Mouse (Mus musculus) neural tube, embryonic 15.5 days (tissue): Measurements from ENCODE around the gene Trim59. TPM values are rescaled to one million over a fixed set of nuclear protein-coding genes. Genes with fewer than 3 reads are reported as not detected.
"Not testable (repeated sequence)": the region's sequence is repeated elsewhere in the genome, so short reads cannot be mapped to it uniquely, and the experiment has no call there.

Experiments used
- ATAC-seq: fragments of 200-750 bp; cut with Nextera tagmentation; 2 replicates; pipeline ENCODE4 v1.8.0; 2017; ENCODE audit warnings: mild to moderate bottlenecking, moderate TSS enrichment, moderate library complexity; ENCODE audit not compliant: low FRiP score
- H3K27ac ChIP-seq: fragments of 300-500 bp; sonication (generic); replicated peaks from 2 replicates; pipeline ENCODE4 v1.5.1; 2015; ENCODE audit warnings: mild to moderate bottlenecking, inconsistent platforms
- H3K27me3 ChIP-seq: fragments of 300-500 bp; sonication (generic); replicated peaks from 2 replicates; pipeline ENCODE4 v1.6.1; 2015; ENCODE audit warnings: inconsistent platforms
- H3K36me3 ChIP-seq: fragments of 300-500 bp; sonication (generic); 2 replicates; pipeline ENCODE4 v1.6.1; 2015; ENCODE audit warnings: inconsistent platforms
- H3K4me1 ChIP-seq: fragments of 300-500 bp; sonication (generic); 2 replicates; pipeline ENCODE4 v1.6.1; 2015; ENCODE audit warnings: inconsistent platforms
- H3K4me2 ChIP-seq: fragments of 300-500 bp; sonication (generic); 2 replicates; pipeline ENCODE4 v1.6.1; 2015; ENCODE audit warnings: inconsistent platforms, mild to moderate bottlenecking, moderate library complexity
- H3K4me3 ChIP-seq: fragments of 300-500 bp; sonication (generic); replicated peaks from 2 replicates; pipeline ENCODE4 v1.5.1; 2015; ENCODE audit warnings: mild to moderate bottlenecking, inconsistent platforms
- H3K9ac ChIP-seq: fragments of 300-500 bp; sonication (generic); replicated peaks from 2 replicates; pipeline ENCODE4 v1.6.1; 2015; ENCODE audit warnings: mild to moderate bottlenecking, inconsistent platforms
- H3K9me3 ChIP-seq: fragments of 300-500 bp; sonication (generic); replicated peaks from 2 replicates; pipeline ENCODE4 v1.6.1; 2016; ENCODE audit warnings: inconsistent platforms
- WGBS: fragments of 180-500 bp; shearing (Covaris S2); methylation state at CpG from one replicate; pipeline ENCODE4 v1.1.7; 2015; ENCODE audit warnings: mixed read lengths; 5-methylcytosine and 5-hydroxymethylcytosine counted together
- polyA plus RNA-seq: library from polyadenylated mRNA; unstranded; fragments of >200 nt; fragmentation: Nextera tagmentation; extraction: Ambion mirVana; gene quantifications from 2 replicates; pipeline ENCODE4 v1.2.1, GENCODE M21; 2015

Trim59 gene
- polyA plus RNA-seq, 1 experiment from 2014 or later, result 25.3 TPM

GRCm38 (mm10) chr3:69044167-69044591 lies 376 bp downstream of the Trim59 start:
- Histone ChIP-seq H3K27me3 (no peaks in the 10 kb centered on the region), H3K4me3 (peak overlapping the region; percentile 81), H3K4me2 (peak overlapping the region; percentile 94), H3K4me1 (peaks cover 21% of the 10 kb centered on the region), H3K36me3 (no peaks in the 10 kb centered on the region), H3K9me3 (no peaks in the 10 kb centered on the region), H3K9ac (peak overlapping the region; percentile 84), H3K27ac (peak overlapping the region; percentile 93)
- ATAC-seq, result peak; percentile 75
- WGBS, result under 1% methylated on average over 40 of the region's 42 CpGs

DNA sequence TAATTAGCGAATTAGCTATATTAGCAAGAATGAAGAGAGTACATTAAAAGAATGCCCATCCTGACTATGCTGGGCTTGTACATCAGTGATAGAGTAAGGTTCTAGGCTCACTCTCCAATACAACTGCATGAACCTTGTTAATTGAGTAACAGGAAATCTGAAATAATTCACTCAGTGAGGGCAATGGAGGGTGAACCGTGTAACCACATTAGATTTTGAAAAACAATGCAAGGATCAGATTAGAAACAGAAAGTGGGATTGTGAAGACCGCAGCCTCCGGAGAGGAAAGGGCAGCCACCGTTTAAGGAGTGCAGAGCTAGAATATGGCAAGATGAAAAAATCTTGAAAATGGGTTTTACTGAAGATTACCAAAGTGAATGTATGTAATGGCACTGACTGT lies 3.3 kb downstream of the Trim59 start:
- Histone ChIP-seq H3K4me3 (no peak overlapping the region), H3K27ac (no peak overlapping the region), H3K4me2 (no peak overlapping the region), H3K36me3 (no peaks in the 10 kb centered on the region; the same call in 1 of the 2 replicates), H3K9me3 (no peaks in the 10 kb centered on the region), H3K9ac (no peak overlapping the region), H3K4me1 (peaks cover 21% of the 10 kb centered on the region), H3K27me3 (no peaks in the 10 kb centered on the region)
- 73% methylated on average over 5 of the region's 5 CpGs for WGBS
- no peak for ATAC-seq

GRCm38 (mm10) chr3:69040105-69040504 lies 4.5 kb downstream of the Trim59 start:
- no peaks in the 10 kb centered on the region for H3K9me3 ChIP-seq
- no peak overlapping the region for H3K27ac ChIP-seq
- peaks cover 4% of the 10 kb centered on the region for H3K36me3 ChIP-seq
- no peak overlapping the region for H3K4me3 ChIP-seq
- ATAC-seq, result no peak
- no peak overlapping the region for H3K9ac ChIP-seq
- H3K4me1 ChIP-seq, result peaks cover 11% of the 10 kb centered on the region
- H3K4me2 ChIP-seq, result no peak overlapping the region
- H3K27me3 ChIP-seq, result no peaks in the 10 kb centered on the region
- WGBS, result 88% methylated on average over 2 of the region's 2 CpGs

DNA sequence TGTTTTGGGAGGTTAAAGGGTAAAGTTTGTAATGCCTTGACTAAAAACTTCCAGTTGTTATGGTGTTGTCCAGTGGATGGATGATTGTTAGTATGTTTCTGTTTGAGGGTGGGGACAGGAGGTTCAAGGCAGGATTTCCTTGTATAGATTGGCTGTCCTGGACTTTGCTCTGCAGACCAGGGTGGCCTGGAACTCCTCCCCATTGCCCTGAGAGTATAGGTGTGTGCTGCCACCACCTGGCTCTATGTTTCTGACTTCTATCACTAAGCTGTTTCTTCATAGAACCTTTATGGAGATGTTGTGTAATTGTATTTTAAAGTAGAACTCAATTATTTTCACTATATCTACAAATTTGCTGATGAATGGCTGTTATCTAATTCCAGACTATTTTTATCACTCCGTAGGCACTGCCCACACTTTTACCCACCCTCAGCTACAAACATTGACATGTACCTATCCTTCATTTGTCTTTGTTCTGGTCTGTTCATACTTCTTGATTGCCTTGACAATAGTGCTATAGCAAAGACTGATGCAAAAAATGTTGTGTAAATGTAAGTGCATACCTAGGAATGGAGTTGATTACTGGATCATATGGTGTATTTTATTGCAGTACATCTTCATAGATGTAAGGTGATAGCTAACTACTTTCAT lies 18.3 kb downstream of the Trim59 start:
- no peak for ATAC-seq
- no peak overlapping the region for H3K4me3 ChIP-seq
- H3K9ac ChIP-seq, result no peak overlapping the region
- no peaks in the 10 kb centered on the region for H3K27me3 ChIP-seq
- 96% methylated on average over 1 of the region's 1 CpGs for WGBS
- no peak overlapping the region for H3K4me2 ChIP-seq
- no peaks in the 10 kb centered on the region for H3K9me3 ChIP-seq
- H3K27ac ChIP-seq, result no peak overlapping the region
- 0 out of 2 replicates have a peak, but pooled peaks cover 7% of the 10 kb centered on the region for H3K36me3 ChIP-seq
- no peaks in the 10 kb centered on the region for H3K4me1 ChIP-seq

GRCm38 (mm10) chr3:69020764-69021163 lies 23.8 kb downstream of the Trim59 start:
- Histone ChIP-seq H3K27ac (no peak overlapping the region), H3K9ac (no peak overlapping the region), H3K36me3 (peaks cover 3% of the 10 kb centered on the region; the same call in 1 of the 2 replicates), H3K4me3 (no peak overlapping the region), H3K4me1 (no peaks in the 10 kb centered on the region), H3K4me2 (no peak overlapping the region), H3K27me3 (no peaks in the 10 kb centered on the region), H3K9me3 (no peaks in the 10 kb centered on the region)
- ATAC-seq, result no peak

DNA sequence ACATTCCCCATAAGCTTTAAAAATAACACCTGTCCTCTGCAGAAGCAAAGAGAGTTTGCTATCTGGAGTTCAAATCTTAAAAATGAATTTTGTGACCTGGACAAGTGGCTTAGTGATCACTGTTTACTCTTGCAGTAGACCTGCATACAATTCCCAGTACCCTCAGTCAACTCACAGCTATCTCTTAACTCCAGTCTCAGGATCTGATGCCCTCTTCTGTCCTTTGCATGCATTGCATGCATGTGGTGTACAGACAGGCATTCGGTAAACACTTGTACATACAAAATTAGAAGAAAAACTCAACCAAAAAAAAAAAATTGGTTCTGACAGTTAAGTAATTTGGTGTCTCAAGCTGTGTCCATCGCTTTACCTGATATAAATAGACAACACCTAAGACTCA lies 24.3 kb downstream of the Trim59 start:
- Histone ChIP-seq H3K4me3 (no peak overlapping the region), H3K27me3 (no peaks in the 10 kb centered on the region), H3K36me3 (peaks cover 3% of the 10 kb centered on the region; the same call in 1 of the 2 replicates), H3K4me1 (no peaks in the 10 kb centered on the region), H3K9me3 (no peaks in the 10 kb centered on the region), H3K9ac (no peak overlapping the region), H3K27ac (no peak overlapping the region), H3K4me2 (no peak overlapping the region)
- WGBS, result 95% methylated on average over 2 of the region's 2 CpGs
- no peak for ATAC-seq

DNA sequence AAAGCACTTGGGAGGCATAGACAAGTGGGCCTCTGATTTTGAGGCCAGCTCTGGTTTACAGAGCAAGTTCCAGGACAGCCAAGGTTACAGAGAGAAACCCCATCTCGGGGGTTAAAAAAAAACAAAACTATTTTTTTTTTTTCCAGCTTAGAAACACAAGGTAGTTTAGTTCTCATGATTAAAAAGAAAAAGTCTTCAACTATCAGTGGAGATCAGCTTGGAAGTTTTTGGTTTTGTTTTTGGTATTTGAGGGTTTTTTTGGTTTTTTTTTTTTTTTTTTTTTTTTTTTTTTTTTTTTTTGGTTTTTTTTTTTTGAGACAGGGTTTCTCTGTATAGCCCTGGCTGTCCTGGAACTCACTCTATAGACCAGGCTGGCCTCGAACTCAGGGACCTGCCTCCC lies 25.9 kb downstream of the Trim59 start:
- not testable (repeated sequence) for H3K9ac ChIP-seq, H3K4me3 ChIP-seq, ATAC-seq, H3K4me1 ChIP-seq, H3K4me2 ChIP-seq, H3K27me3 ChIP-seq, H3K9me3 ChIP-seq, H3K27ac ChIP-seq, H3K36me3 ChIP-seq
- 95% methylated on average over 2 of the region's 2 CpGs for WGBS

- Histone ChIP-seq H3K27me3 (no peaks in the 10 kb centered on the region), H3K27ac (no peak overlapping the region), H3K4me2 (no peak overlapping the region), H3K36me3 (peaks cover 3% of the 10 kb centered on the region; the same call in 1 of the 2 replicates), H3K4me1 (no peaks in the 10 kb centered on the region), H3K9ac (no peak overlapping the region), H3K4me3 (no peak overlapping the region), H3K9me3 (no peaks in the 10 kb centered on the region)
- ATAC-seq, result no peak
- WGBS, result 94% methylated on average over 3 of the region's 3 CpGs
Observed at GRCm38 (mm10) chr3:69017181-69017580, 27.4 kb downstream of the Trim59 start.

GRCm38 (mm10) chr3:69008873-69009272 lies 35.7 kb downstream of the Trim59 start:
- no peaks in the 10 kb centered on the region for H3K27me3 ChIP-seq
- 88% methylated on average over 2 of the region's 2 CpGs for WGBS
- H3K36me3 ChIP-seq, result no peaks in the 10 kb centered on the region
- no peak overlapping the region for H3K4me3 ChIP-seq
- H3K9ac ChIP-seq, result no peak overlapping the region
- ATAC-seq, result no peak
- no peak overlapping the region for H3K4me2 ChIP-seq
- H3K27ac ChIP-seq, result no peak overlapping the region
- H3K4me1 ChIP-seq, result peaks cover 13% of the 10 kb centered on the region
- H3K9me3 ChIP-seq, result no peaks in the 10 kb centered on the region

DNA sequence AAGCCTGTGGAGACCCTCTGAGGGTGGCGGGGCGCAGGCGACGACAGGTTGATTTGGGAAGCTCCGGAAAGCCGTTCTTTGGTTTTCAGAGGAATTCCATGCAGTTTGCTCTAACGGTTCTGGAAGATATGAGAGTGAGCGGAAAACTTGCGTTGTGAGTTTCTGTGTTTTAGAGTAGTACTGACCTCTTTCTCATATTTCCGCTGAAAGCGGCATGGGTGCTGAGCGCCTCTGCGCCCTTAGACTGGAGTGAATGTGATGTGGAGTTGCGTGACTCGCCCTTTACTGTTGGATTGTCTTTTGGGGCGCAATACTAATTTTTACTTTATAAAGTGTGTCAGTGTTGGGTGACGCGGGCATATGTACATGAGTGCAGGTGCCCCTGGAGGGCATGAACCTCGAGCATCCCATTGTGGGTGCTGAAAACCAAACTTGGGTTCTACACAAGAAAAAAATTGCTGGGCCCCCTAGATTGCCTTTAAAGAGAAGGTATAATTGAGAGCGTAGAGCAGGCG lies 38.3 kb downstream of the Trim59 start:
- H3K4me3 ChIP-seq, result peak overlapping the region; percentile 95
- H3K36me3 ChIP-seq, result no peaks in the 10 kb centered on the region
- ATAC-seq, result no peak
- H3K4me2 ChIP-seq, result peak overlapping the region; percentile 97
- H3K9me3 ChIP-seq, result no peaks in the 10 kb centered on the region
- WGBS, result 4% methylated on average over 21 of the region's 21 CpGs
- H3K27me3 ChIP-seq, result no peaks in the 10 kb centered on the region
- H3K9ac ChIP-seq, result peak overlapping the region; percentile 63
- peaks cover 17% of the 10 kb centered on the region for H3K4me1 ChIP-seq
- peak overlapping the region; percentile 87; the same call in 1 of the 2 replicates for H3K27ac ChIP-seq

GRCm38 (mm10) chr3:69005338-69006245 lies 39.0 kb downstream of the Trim59 start:
- H3K4me3 ChIP-seq, result peak overlapping the region; percentile 95
- peak; percentile 56 for ATAC-seq
- H3K27ac ChIP-seq, result peak overlapping the region; percentile 87
- H3K4me2 ChIP-seq, result peak overlapping the region; percentile 97
- H3K36me3 ChIP-seq, result no peaks in the 10 kb centered on the region
- H3K4me1 ChIP-seq, result peaks cover 17% of the 10 kb centered on the region
- peak overlapping the region; percentile 63 for H3K9ac ChIP-seq
- no peaks in the 10 kb centered on the region for H3K9me3 ChIP-seq
- H3K27me3 ChIP-seq, result no peaks in the 10 kb centered on the region
- WGBS, result under 1% methylated on average over 72 of the region's 72 CpGs
